Mouse (Mus musculus): Measurements from ENCODE around the gene Nop56. TPM values are rescaled to one million over a fixed set of nuclear protein-coding genes. Genes with fewer than 3 reads are reported as not detected.

Nop56 gene
- polyA plus RNA-seq, 1 experiment from 2014 or later = 120 TPM

DNA sequence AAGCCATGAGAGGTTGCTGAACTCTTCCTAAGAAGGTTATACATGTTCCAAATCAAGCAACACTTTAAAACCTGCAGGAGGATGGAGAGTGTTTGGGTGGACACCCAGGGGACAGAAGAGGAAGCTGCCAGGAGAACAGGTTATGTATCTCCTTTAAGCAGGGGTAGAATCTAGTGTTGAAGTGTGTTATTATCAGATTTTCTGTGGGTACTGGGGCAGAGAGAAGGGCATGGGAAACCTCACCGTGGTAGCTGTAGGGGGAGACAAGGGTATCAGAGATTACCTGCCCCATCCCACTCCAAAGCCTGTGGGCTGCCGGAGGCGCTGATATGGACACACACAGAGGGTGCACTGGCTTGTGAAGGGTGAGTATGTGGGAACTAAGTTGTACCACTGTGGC, 18.8 kb downstream of the Nop56 start:
- no peaks in the 10 kb centered on the region for H3K9me3 ChIP-seq (replicated peaks; ENCODE audit: control insufficient read depth, low read length)
- peaks cover 63% of the 10 kb centered on the region for H3K27me3 ChIP-seq (ENCODE audit: control insufficient read depth, insufficient read depth, low read depth, low read length)
- no peaks in the 10 kb centered on the region for H3K36me3 ChIP-seq (ENCODE audit: control insufficient read depth, insufficient read depth)
- no peaks in the 10 kb centered on the region; the same call in 1 of the 2 replicates for H3K4me1 ChIP-seq (ENCODE audit: control insufficient read depth, low read depth, low read length)
- no peak overlapping the region for H3K4me3 ChIP-seq (ENCODE audit: low read depth, low read length)
- 30% methylated on average over 3 of the region's 3 CpGs for WGBS (ENCODE audit: insufficient replicate concordance)
- ATAC-seq (ENCODE audit: low read depth) = no peak
- H3K9ac ChIP-seq (ENCODE audit: low read depth, low read length) = no peak overlapping the region
- no peak overlapping the region for H3K4me2 ChIP-seq (ENCODE audit: low read depth, low read length)
- no peak overlapping the region for H3K27ac ChIP-seq (ENCODE audit: low read length)

DNA sequence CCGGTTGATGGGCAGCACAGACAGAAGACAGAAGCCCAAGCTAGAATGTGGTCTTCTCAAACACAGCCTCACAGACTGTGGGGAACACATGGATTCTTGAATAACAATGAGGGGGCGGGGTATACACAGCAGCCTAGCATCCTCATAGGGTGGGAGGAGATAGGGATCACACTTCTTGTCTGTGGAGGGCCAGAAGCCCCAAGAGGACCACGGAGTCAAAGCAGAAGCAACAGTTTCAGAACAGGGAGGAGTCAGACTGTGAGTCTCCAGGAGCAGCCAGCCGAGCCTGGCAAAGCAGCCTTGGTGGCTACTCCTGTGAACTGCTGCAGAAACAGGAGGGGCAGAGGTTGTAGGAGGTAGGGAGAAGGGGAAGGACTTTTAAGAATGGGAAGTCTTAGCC, 19.3 kb downstream of the Nop56 start:
- WGBS (ENCODE audit: insufficient replicate concordance) = 3% methylated on average over 4 of the region's 4 CpGs
- Histone ChIP-seq H3K4me3 (ENCODE audit: low read depth, low read length) (no peak overlapping the region), H3K27ac (ENCODE audit: low read length) (no peak overlapping the region), H3K36me3 (ENCODE audit: control insufficient read depth, insufficient read depth) (no peaks in the 10 kb centered on the region), H3K4me2 (ENCODE audit: low read depth, low read length) (no peak overlapping the region), H3K9ac (ENCODE audit: low read depth, low read length) (no peak overlapping the region), H3K27me3 (ENCODE audit: control insufficient read depth, insufficient read depth, low read depth, low read length) (peaks cover 67% of the 10 kb centered on the region), H3K4me1 (ENCODE audit: control insufficient read depth, low read depth, low read length) (no peaks in the 10 kb centered on the region; the same call in 1 of the 2 replicates), H3K9me3 (replicated peaks; ENCODE audit: control insufficient read depth, low read length) (no peaks in the 10 kb centered on the region)
- ATAC-seq (ENCODE audit: low read depth) = no peak; the same call in 1 of the 2 replicates

DNA sequence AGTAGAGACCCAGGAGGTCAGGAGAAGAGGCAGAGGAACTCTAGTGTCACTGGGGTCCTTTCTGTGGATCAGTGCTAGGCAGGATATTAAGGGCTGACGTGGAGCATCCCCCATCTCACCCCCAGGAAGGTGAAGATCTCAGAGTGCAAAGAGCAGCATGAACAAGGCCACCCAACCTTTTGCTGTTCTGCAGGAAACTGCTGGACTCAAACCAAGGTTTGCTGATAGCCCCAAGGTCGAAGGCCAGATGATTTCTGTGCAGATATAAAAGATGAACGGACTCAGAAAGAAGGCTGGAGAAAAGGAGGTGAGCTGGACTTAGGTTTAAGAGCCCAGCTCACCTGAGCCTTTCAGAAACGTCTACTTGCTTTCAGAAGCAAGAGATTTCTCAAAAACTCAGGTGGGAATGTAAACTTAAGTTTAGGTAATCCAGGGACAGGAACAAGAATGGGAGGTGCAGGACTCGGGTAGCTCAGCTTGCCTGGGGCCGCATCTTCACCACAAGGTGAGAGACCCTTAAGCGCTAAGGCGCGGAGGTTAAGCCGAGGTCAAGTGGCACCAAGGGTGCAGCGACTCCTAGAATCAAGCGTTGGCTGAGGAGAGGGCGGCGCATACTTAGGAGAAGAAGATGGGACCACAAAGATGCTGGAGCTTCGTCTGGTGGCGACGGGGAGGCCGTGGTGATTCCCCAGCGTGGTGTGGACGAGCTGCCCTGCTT, 20.1 kb downstream of the Nop56 start:
- Histone ChIP-seq H3K9ac (ENCODE audit: low read depth, low read length) (no peak overlapping the region), H3K9me3 (replicated peaks; ENCODE audit: control insufficient read depth, low read length) (no peaks in the 10 kb centered on the region), H3K4me1 (ENCODE audit: control insufficient read depth, low read depth, low read length) (no peaks in the 10 kb centered on the region; the same call in 1 of the 2 replicates), H3K36me3 (ENCODE audit: control insufficient read depth, insufficient read depth) (no peaks in the 10 kb centered on the region), H3K27ac (ENCODE audit: low read length) (no peak overlapping the region), H3K4me2 (ENCODE audit: low read depth, low read length) (peak overlapping the region; percentile 60), H3K27me3 (ENCODE audit: control insufficient read depth, insufficient read depth, low read depth, low read length) (peaks cover 73% of the 10 kb centered on the region), H3K4me3 (ENCODE audit: low read depth, low read length) (peak overlapping the region; percentile 56)
- WGBS (ENCODE audit: insufficient replicate concordance) = 9% methylated on average over 20 of the region's 20 CpGs
- ATAC-seq (ENCODE audit: low read depth) = no peak

DNA sequence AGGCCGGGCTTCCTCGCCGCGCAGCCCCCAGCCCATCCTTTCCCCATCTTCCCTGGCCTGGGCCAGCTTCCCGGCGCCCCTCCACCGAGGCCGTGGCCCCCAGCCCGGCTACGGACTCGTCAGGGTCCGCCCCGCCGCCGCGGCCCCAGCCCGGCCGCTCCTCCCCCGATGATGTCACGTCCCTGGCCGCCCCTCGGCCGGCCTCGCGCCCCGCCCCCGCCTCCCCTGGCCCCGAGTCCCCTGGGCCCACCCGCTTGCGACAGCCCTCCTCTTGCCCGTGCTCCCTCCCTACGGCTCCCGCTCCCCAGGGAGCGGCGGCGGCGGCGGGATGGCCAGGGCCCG, 20.7 kb downstream of the Nop56 start, which contains the start of gene Ebf4:
TSS of gene Ebf4 (plus strand) at position 234 of the 342 bp plus-strand sequence.
- ATAC-seq (ENCODE audit: low read depth) = peak; percentile 20; the same call in 1 of the 2 replicates
- H3K27ac ChIP-seq (ENCODE audit: low read length) = no peak within 1 kb of the TSS
- H3K9ac ChIP-seq (ENCODE audit: low read depth, low read length) = peak within 1 kb of the TSS; percentile 4; the same call in 1 of the 2 replicates
- no peaks in the 10 kb centered on the region; the same call in 1 of the 2 replicates for H3K4me1 ChIP-seq (ENCODE audit: control insufficient read depth, low read depth, low read length)
- no peaks in the 10 kb centered on the region for H3K36me3 ChIP-seq (ENCODE audit: control insufficient read depth, insufficient read depth)
- peak within 1 kb of the TSS; percentile 56 for H3K4me3 ChIP-seq (ENCODE audit: low read depth, low read length)
- H3K9me3 ChIP-seq (replicated peaks; ENCODE audit: control insufficient read depth, low read length) = no peaks in the 10 kb centered on the region
- peak within 1 kb of the TSS; percentile 60 for H3K4me2 ChIP-seq (ENCODE audit: low read depth, low read length)
- WGBS (ENCODE audit: insufficient replicate concordance) = 0% methylated on average over 25 of the region's 39 CpGs
- peaks cover 73% of the 10 kb centered on the region for H3K27me3 ChIP-seq (ENCODE audit: control insufficient read depth, insufficient read depth, low read depth, low read length)

DNA sequence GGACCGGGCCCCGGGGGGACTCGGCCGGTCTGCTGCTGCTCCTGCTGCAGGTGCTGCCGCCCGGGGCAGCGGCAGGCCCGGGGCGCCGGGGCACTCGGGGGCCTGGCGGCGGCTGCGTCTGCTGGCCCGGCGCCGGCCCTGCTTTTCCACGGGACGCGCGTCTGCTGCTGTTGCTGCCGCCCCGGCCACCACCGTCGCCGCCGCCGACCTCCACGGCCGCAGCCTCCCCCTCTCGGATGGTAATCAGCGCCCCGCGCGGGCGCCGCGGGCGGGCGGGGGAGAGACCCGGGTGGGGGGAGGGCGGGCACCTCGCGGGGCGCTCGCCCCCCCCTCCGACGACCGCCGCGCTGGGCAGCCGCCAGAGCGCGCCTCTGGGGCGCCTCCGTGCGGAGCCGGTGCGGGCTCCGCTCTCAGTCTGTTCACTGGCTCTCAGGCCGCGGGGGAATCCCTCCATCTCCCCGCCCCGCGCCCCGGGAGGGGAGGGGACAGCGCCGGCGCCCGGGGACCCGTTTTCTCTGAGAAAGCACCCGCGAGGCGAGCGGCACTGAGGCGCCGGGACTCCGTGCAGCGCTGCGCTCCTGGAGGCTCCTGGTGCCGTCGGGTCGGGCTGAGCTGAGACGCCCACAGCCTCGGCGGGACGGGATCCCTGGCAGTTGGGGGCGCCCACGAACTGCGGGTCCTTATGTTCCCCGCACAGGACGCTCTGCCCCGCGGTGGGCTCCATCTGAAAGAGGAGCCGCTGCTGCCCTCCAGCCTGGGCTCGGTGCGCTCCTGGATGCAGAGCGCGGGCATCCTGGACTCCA, 21.3 kb downstream of the Nop56 start:
- 1% methylated on average over 80 of the region's 99 CpGs for WGBS (ENCODE audit: insufficient replicate concordance)
- peaks cover 73% of the 10 kb centered on the region for H3K27me3 ChIP-seq (ENCODE audit: control insufficient read depth, insufficient read depth, low read depth, low read length)
- H3K4me1 ChIP-seq (ENCODE audit: control insufficient read depth, low read depth, low read length) = no peaks in the 10 kb centered on the region; the same call in 1 of the 2 replicates
- no peak overlapping the region for H3K27ac ChIP-seq (ENCODE audit: low read length)
- H3K36me3 ChIP-seq (ENCODE audit: control insufficient read depth, insufficient read depth) = no peaks in the 10 kb centered on the region
- no peaks in the 10 kb centered on the region for H3K9me3 ChIP-seq (replicated peaks; ENCODE audit: control insufficient read depth, low read length)
- H3K4me3 ChIP-seq (ENCODE audit: low read depth, low read length) = peak overlapping the region; percentile 56
- H3K9ac ChIP-seq (ENCODE audit: low read depth, low read length) = peak overlapping the region; percentile 4; the same call in 1 of the 2 replicates
- peak; percentile 41; the same call in 1 of the 2 replicates for ATAC-seq (ENCODE audit: low read depth)
- H3K4me2 ChIP-seq (ENCODE audit: low read depth, low read length) = peak overlapping the region; percentile 60

DNA sequence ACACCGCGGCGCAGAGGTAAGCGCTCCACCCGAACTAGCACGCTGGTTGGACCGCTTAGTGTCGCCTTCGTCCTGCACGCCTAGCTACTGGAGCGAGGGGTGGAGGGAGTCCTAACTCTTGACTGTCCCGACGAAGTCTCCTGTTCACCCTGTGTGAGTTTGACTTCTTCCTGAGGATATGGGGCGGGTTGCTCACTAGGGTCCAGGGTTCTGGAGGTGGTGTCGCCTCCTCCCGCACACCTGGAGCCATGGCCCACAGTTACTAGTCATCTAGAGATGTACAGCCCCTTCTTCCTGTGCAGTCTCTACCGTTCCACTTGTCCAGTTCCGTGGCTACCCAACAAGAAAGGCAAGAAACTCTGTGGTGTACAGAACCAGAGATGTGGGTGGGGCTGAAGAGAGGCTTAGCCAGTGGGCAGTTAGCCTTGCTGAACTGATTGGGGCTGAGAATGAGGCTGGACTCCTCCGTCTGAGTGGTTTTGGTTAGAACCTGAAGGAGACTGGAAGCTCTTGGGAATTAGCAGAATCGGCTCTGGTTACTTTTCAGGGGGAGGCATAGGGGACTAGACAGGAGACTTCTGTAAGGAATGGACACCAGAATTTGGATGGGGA, 22.0 kb downstream of the Nop56 start:
- H3K4me2 ChIP-seq (ENCODE audit: low read depth, low read length) = peak overlapping the region; percentile 60
- no peaks in the 10 kb centered on the region for H3K9me3 ChIP-seq (replicated peaks; ENCODE audit: control insufficient read depth, low read length)
- no peaks in the 10 kb centered on the region; the same call in 1 of the 2 replicates for H3K4me1 ChIP-seq (ENCODE audit: control insufficient read depth, low read depth, low read length)
- H3K4me3 ChIP-seq (ENCODE audit: low read depth, low read length) = peak overlapping the region; percentile 56
- peaks cover 73% of the 10 kb centered on the region for H3K27me3 ChIP-seq (ENCODE audit: control insufficient read depth, insufficient read depth, low read depth, low read length)
- H3K27ac ChIP-seq (ENCODE audit: low read length) = no peak overlapping the region
- H3K36me3 ChIP-seq (ENCODE audit: control insufficient read depth, insufficient read depth) = no peaks in the 10 kb centered on the region
- H3K9ac ChIP-seq (ENCODE audit: low read depth, low read length) = no peak overlapping the region
- ATAC-seq (ENCODE audit: low read depth) = no peak
- 5% methylated on average over 20 of the region's 20 CpGs for WGBS (ENCODE audit: insufficient replicate concordance)

DNA sequence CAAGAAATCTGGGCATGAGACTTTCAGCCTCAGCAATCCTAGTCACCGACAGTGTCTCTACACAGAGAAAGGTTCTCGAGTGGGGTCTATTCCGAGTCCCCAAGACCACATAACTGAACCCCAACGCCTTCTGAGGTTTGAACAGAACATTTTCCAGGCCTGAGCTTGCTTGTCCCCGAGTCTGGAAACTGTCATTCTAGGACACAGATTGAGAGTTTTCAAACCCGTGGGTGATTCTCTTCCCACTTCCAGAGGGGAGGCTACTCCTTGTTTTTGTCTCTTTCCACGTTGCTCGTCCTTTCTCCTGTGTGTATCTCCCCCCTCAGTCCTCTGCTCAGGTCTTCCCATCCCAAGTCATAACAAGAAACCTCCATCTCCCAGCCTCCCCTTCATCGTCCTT, 23.4 kb downstream of the Nop56 start:
- H3K4me2 ChIP-seq (ENCODE audit: low read depth, low read length) = no peak overlapping the region
- H3K4me3 ChIP-seq (ENCODE audit: low read depth, low read length) = no peak overlapping the region
- no peaks in the 10 kb centered on the region for H3K36me3 ChIP-seq (ENCODE audit: control insufficient read depth, insufficient read depth)
- ATAC-seq (ENCODE audit: low read depth) = no peak
- peaks cover 65% of the 10 kb centered on the region for H3K27me3 ChIP-seq (ENCODE audit: control insufficient read depth, insufficient read depth, low read depth, low read length)
- H3K27ac ChIP-seq (ENCODE audit: low read length) = no peak overlapping the region
- no peaks in the 10 kb centered on the region; the same call in 1 of the 2 replicates for H3K4me1 ChIP-seq (ENCODE audit: control insufficient read depth, low read depth, low read length)
- 52% methylated on average over 9 of the region's 9 CpGs for WGBS (ENCODE audit: insufficient replicate concordance)
- H3K9me3 ChIP-seq (replicated peaks; ENCODE audit: control insufficient read depth, low read length) = no peaks in the 10 kb centered on the region
- no peak overlapping the region for H3K9ac ChIP-seq (ENCODE audit: low read depth, low read length)

DNA sequence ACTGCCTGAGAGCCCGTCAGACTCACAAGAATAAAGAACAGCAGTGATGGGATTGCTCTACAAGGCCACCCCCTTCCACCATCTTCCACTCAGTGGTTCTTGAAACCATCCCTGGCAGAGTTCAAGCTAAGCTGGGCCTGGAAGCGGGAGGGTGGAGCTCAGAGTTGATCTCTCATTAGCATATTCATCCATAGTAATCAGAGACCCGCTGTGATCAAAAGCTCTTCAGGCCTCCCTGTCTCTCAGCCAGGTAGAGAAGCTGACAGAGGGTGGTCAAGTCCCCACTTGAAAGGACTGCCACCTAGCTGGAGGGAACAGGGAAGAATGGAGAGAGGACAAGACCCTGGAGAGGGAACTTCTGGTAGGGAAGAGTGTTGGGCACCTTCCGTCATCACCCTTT, 28.8 kb downstream of the Nop56 start:
- no peak overlapping the region for H3K4me2 ChIP-seq (ENCODE audit: low read depth, low read length)
- H3K9me3 ChIP-seq (replicated peaks; ENCODE audit: control insufficient read depth, low read length) = no peaks in the 10 kb centered on the region
- H3K9ac ChIP-seq (ENCODE audit: low read depth, low read length) = no peak overlapping the region
- H3K27me3 ChIP-seq (ENCODE audit: control insufficient read depth, insufficient read depth, low read depth, low read length) = peaks cover 11% of the 10 kb centered on the region
- H3K36me3 ChIP-seq (ENCODE audit: control insufficient read depth, insufficient read depth) = no peaks in the 10 kb centered on the region
- ATAC-seq (ENCODE audit: low read depth) = no peak
- no peak overlapping the region for H3K4me3 ChIP-seq (ENCODE audit: low read depth, low read length)
- H3K4me1 ChIP-seq (ENCODE audit: control insufficient read depth, low read depth, low read length) = no peaks in the 10 kb centered on the region
- 49% methylated on average over 4 of the region's 4 CpGs for WGBS (ENCODE audit: insufficient replicate concordance)
- H3K27ac ChIP-seq (ENCODE audit: low read length) = no peak overlapping the region
